ENCODE assay signal across 8 mouse cellular contexts in genomic region chr7:108935411-108935810, GRCm38 (mm10). TPM values are rescaled to one million over a fixed set of nuclear protein-coding genes. Genes with fewer than 3 reads are reported as not detected.
DNase-seq lines count a peak whose midpoint lies in the region; ATAC-seq and TF ChIP-seq lines count a peak whose summit lies in the region.

No protein-coding gene starts in this region.

- peaks cover 16% of the 10 kb centered on the region for H3K4me1 ChIP-seq in kidney, embryonic 15.5 days
- peaks cover 12% of the 10 kb centered on the region for H3K4me1 ChIP-seq in embryonic facial prominence, embryonic 10.5 days
- peaks cover 12% of the 10 kb centered on the region for H3K4me1 ChIP-seq in intestine, embryonic 14.5 days (replicated peaks; ENCODE audit: control insufficient read depth, insufficient read depth, low read length)
- peaks cover 11% of the 10 kb centered on the region; the same call in 1 of the 2 replicates for H3K4me1 ChIP-seq in midbrain, postnatal 0 days (ENCODE audit: insufficient read depth, low read length)
- peaks cover 11% of the 10 kb centered on the region for H3K4me1 ChIP-seq in thymus, adult 2 months (replicated peaks; ENCODE audit: control insufficient read depth, insufficient read depth, low read length)

- H3K9me3 ChIP-seq in kidney, embryonic 15.5 days (replicated peaks), result no peaks in the 10 kb centered on the region
- no peaks in the 10 kb centered on the region for H3K9me3 ChIP-seq in embryonic facial prominence, embryonic 10.5 days
- H3K9me3 ChIP-seq in intestine, embryonic 14.5 days (ENCODE audit: control insufficient read depth, low read length), result no peaks in the 10 kb centered on the region
- no peaks in the 10 kb centered on the region for H3K9me3 ChIP-seq in midbrain, postnatal 0 days (ENCODE audit: low read length)

- no peak for DNase-seq in kidney, postnatal 25 days
- DNase-seq in embryonic facial prominence, embryonic 10.5 days (ENCODE audit: low spot score), result no peak
- DNase-seq in intestine, embryonic 14.5 days (ENCODE audit: low spot score), result no peak
- no peak for DNase-seq in midbrain, postnatal 0 days (ENCODE audit: low spot score)
- DNase-seq in thymus, adult 2 months, result no peak
- DNase-seq in thymus, postnatal 25 days, result no peak
- no peak for DNase-seq in kidney, postnatal 36 days

- peak overlapping the region; percentile 73 for H3K4me2 ChIP-seq in kidney, embryonic 15.5 days
- peak overlapping the region; percentile 96 for H3K4me2 ChIP-seq in intestine, embryonic 14.5 days (ENCODE audit: low read length)
- peak overlapping the region; percentile 87 for H3K4me2 ChIP-seq in midbrain, postnatal 0 days (ENCODE audit: low read depth, low read length, poor library complexity, severe bottlenecking)

- peak overlapping the region; percentile 97 for H3K9ac ChIP-seq in kidney, embryonic 15.5 days
- peak overlapping the region; percentile 92 for H3K9ac ChIP-seq in intestine, embryonic 14.5 days (ENCODE audit: low read length)
- peak overlapping the region; percentile 92 for H3K9ac ChIP-seq in midbrain, postnatal 0 days (replicated peaks; ENCODE audit: low read length, poor library complexity, severe bottlenecking)

- no peak for TF ChIP-seq POLR2A in thymus, adult 2 months (IDR thresholded peaks at IDR 0.05; ENCODE audit: control insufficient read depth, extremely low read depth, insufficient read depth, low read length, poor library complexity)

- H3K27me3 ChIP-seq in kidney, embryonic 15.5 days, result no peaks in the 10 kb centered on the region
- H3K27me3 ChIP-seq in embryonic facial prominence, embryonic 10.5 days (replicated peaks; ENCODE audit: low read depth, poor library complexity, severe bottlenecking), result no peaks in the 10 kb centered on the region
- H3K27me3 ChIP-seq in intestine, embryonic 14.5 days (replicated peaks; ENCODE audit: control insufficient read depth, insufficient read depth, low read length), result no peaks in the 10 kb centered on the region
- H3K27me3 ChIP-seq in midbrain, postnatal 0 days (ENCODE audit: insufficient read depth, low read length), result no peaks in the 10 kb centered on the region
- no peaks in the 10 kb centered on the region for H3K27me3 ChIP-seq in thymus, adult 2 months (ENCODE audit: control insufficient read depth, insufficient read depth, low read length)

- no peak overlapping the region for H3K27ac ChIP-seq in kidney, embryonic 15.5 days
- H3K27ac ChIP-seq in embryonic facial prominence, embryonic 10.5 days (replicated peaks), result no peak overlapping the region; the same call in 1 of the 2 replicates
- no peak overlapping the region for H3K27ac ChIP-seq in intestine, embryonic 14.5 days (ENCODE audit: low read depth)
- no peak overlapping the region for H3K27ac ChIP-seq in midbrain, postnatal 0 days (ENCODE audit: low read depth, low read length)
- no peak overlapping the region for H3K27ac ChIP-seq in thymus, adult 2 months (ENCODE audit: control insufficient read depth, insufficient read depth, low read length)

- H3K4me3 ChIP-seq in kidney, embryonic 15.5 days (replicated peaks), result peak overlapping the region; percentile 99
- H3K4me3 ChIP-seq in embryonic facial prominence, embryonic 10.5 days, result peak overlapping the region; percentile 98
- peak overlapping the region; percentile 98 for H3K4me3 ChIP-seq in intestine, embryonic 14.5 days (ENCODE audit: low read depth, low read length)
- H3K4me3 ChIP-seq in midbrain, postnatal 0 days (ENCODE audit: low read depth, low read length), result peak overlapping the region; percentile 100
- H3K4me3 ChIP-seq in thymus, adult 2 months (ENCODE audit: control insufficient read depth, insufficient read depth, low read length), result no peak overlapping the region

- peaks cover 44% of the 10 kb centered on the region for H3K36me3 ChIP-seq in kidney, embryonic 15.5 days
- peaks cover 51% of the 10 kb centered on the region for H3K36me3 ChIP-seq in embryonic facial prominence, embryonic 10.5 days (replicated peaks)
- peaks cover 39% of the 10 kb centered on the region for H3K36me3 ChIP-seq in intestine, embryonic 14.5 days (ENCODE audit: control insufficient read depth, insufficient read depth, low read length)
- H3K36me3 ChIP-seq in midbrain, postnatal 0 days (ENCODE audit: insufficient read depth, low read length), result peaks cover 27% of the 10 kb centered on the region
- H3K36me3 ChIP-seq in thymus, adult 2 months (ENCODE audit: control insufficient read depth, insufficient read depth, low read length), result peaks cover 25% of the 10 kb centered on the region

- TF ChIP-seq CTCF in midbrain, postnatal 0 days (IDR thresholded peaks at IDR 0.05), result no peak
- no peak for TF ChIP-seq CTCF in thymus, adult 2 months (IDR thresholded peaks at IDR 0.05; ENCODE audit: borderline replicate concordance, control insufficient read depth, extremely low read depth, insufficient read depth, low read length, poor library complexity)

- WGBS in kidney, embryonic 15.5 days, result 79% methylated on average over 7 of the region's 7 CpGs
- 86% methylated on average over 7 of the region's 7 CpGs for WGBS in embryonic facial prominence, embryonic 10.5 days
- 83% methylated on average over 7 of the region's 7 CpGs for WGBS in intestine, embryonic 14.5 days
- 89% methylated on average over 7 of the region's 7 CpGs for WGBS in midbrain, postnatal 0 days
- WGBS in thymus, adult 2 months, result 72% methylated on average over 7 of the region's 7 CpGs

- no peak for ATAC-seq in kidney, embryonic 15.5 days (replicated peaks; ENCODE audit: low FRiP score)
- no peak for ATAC-seq in intestine, embryonic 14.5 days (replicated peaks; ENCODE audit: low FRiP score, low TSS enrichment, low read depth)
- ATAC-seq in midbrain, postnatal 0 days (ENCODE audit: low FRiP score), result no peak

RNA-seq across cellular contexts. Expression of gene Eif3f, which starts 1.2 kb away (rescaled TPM):
- polyA plus RNA-seq in kidney, embryonic 15.5 days (2015; fragmentation: Nextera tagmentation; extraction: Ambion mirVana), result 83.1 and 86.6 TPM in 2 replicates
- 75.2 and 76.2 TPM in 2 replicates for polyA plus RNA-seq in embryonic facial prominence, embryonic 10.5 days (2016; fragmentation: Nextera tagmentation; extraction: Ambion mirVana)
- polyA plus RNA-seq in intestine, embryonic 14.5 days (2014; fragmentation: Nextera tagmentation; extraction: Ambion mirVana), result 113 and 116 TPM in 2 replicates
- total RNA-seq in midbrain, postnatal 0 days (2014; rRNA removed), result 121 TPM in 2 replicates
- 73.9 and 77.8 TPM in 2 replicates for polyA plus RNA-seq in midbrain, postnatal 0 days (2015; fragmentation: Nextera tagmentation; extraction: Ambion mirVana)
- polyA plus RNA-seq in thymus, adult 2 months (2012; rRNA removed), result 161 and 309 TPM in 2 replicates

RNA-seq across cellular contexts. Expression of gene Nlrp10, which starts 5.4 kb away (rescaled TPM):
- 0.06 TPM in 1 of 2 replicates, not detected in the other for polyA plus RNA-seq in kidney, embryonic 15.5 days (2015; fragmentation: Nextera tagmentation; extraction: Ambion mirVana)
- 0.02 and 0.04 TPM in 2 replicates for polyA plus RNA-seq in embryonic facial prominence, embryonic 10.5 days (2016; fragmentation: Nextera tagmentation; extraction: Ambion mirVana)
- 0.12 TPM in 1 of 2 replicates, not detected in the other for polyA plus RNA-seq in intestine, embryonic 14.5 days (2014; fragmentation: Nextera tagmentation; extraction: Ambion mirVana)
- total RNA-seq in midbrain, postnatal 0 days (2014; rRNA removed), result 0.22 TPM in 1 of 2 replicates, not detected in the other
- not detected in 2 replicates for polyA plus RNA-seq in midbrain, postnatal 0 days (2015; fragmentation: Nextera tagmentation; extraction: Ambion mirVana)
- 0.09 and 0.27 TPM in 2 replicates for polyA plus RNA-seq in thymus, adult 2 months (2012; rRNA removed)

RNA-seq across cellular contexts. Expression of gene Tub, which starts 14.7 kb away (rescaled TPM):
- 1.4 and 2.4 TPM in 2 replicates for polyA plus RNA-seq in kidney, embryonic 15.5 days (2015; fragmentation: Nextera tagmentation; extraction: Ambion mirVana)
- polyA plus RNA-seq in embryonic facial prominence, embryonic 10.5 days (2016; fragmentation: Nextera tagmentation; extraction: Ambion mirVana), result 4.3 TPM in 2 replicates
- polyA plus RNA-seq in intestine, embryonic 14.5 days (2014; fragmentation: Nextera tagmentation; extraction: Ambion mirVana), result 5.2 and 6.3 TPM in 2 replicates
- total RNA-seq in midbrain, postnatal 0 days (2014; rRNA removed), result 159 and 207 TPM in 2 replicates
- 42.8 and 44.3 TPM in 2 replicates for polyA plus RNA-seq in midbrain, postnatal 0 days (2015; fragmentation: Nextera tagmentation; extraction: Ambion mirVana)
- polyA plus RNA-seq in thymus, adult 2 months (2012; rRNA removed), result 0.54 and 0.66 TPM in 2 replicates

RNA-seq across cellular contexts. Expression of gene Olfr519, which starts 41.2 kb away (rescaled TPM):
- polyA plus RNA-seq in kidney, embryonic 15.5 days (2015; fragmentation: Nextera tagmentation; extraction: Ambion mirVana), result not detected in 2 replicates
- polyA plus RNA-seq in embryonic facial prominence, embryonic 10.5 days (2016; fragmentation: Nextera tagmentation; extraction: Ambion mirVana), result not detected in 2 replicates
- polyA plus RNA-seq in intestine, embryonic 14.5 days (2014; fragmentation: Nextera tagmentation; extraction: Ambion mirVana), result not detected in 2 replicates
- total RNA-seq in midbrain, postnatal 0 days (2014; rRNA removed), result not detected in 2 replicates
- polyA plus RNA-seq in midbrain, postnatal 0 days (2015; fragmentation: Nextera tagmentation; extraction: Ambion mirVana), result not detected in 2 replicates
- polyA plus RNA-seq in thymus, adult 2 months (2012; rRNA removed), result not detected in 2 replicates

RNA-seq across cellular contexts. Expression of gene Olfr518, which starts 50.6 kb away (rescaled TPM):
- polyA plus RNA-seq in kidney, embryonic 15.5 days (2015; fragmentation: Nextera tagmentation; extraction: Ambion mirVana), result not detected in 2 replicates
- polyA plus RNA-seq in embryonic facial prominence, embryonic 10.5 days (2016; fragmentation: Nextera tagmentation; extraction: Ambion mirVana), result not detected in 2 replicates
- not detected in 2 replicates for polyA plus RNA-seq in intestine, embryonic 14.5 days (2014; fragmentation: Nextera tagmentation; extraction: Ambion mirVana)
- not detected in 2 replicates for total RNA-seq in midbrain, postnatal 0 days (2014; rRNA removed)
- not detected in 2 replicates for polyA plus RNA-seq in midbrain, postnatal 0 days (2015; fragmentation: Nextera tagmentation; extraction: Ambion mirVana)
- polyA plus RNA-seq in thymus, adult 2 months (2012; rRNA removed), result not detected in 2 replicates
